Mouse (Mus musculus) layer of hippocampus, postnatal 14 days (tissue): ENCODE measurements around the gene Tyw1. TPM values are rescaled to one million over a fixed set of nuclear protein-coding genes. Genes with fewer than 3 reads are reported as not detected.
"Not testable (repeated sequence)": the region's sequence is repeated elsewhere in the genome, so short reads cannot be mapped to it uniquely, and the experiment has no call there.

Experiments used
- DNase-seq, 2 experiments: peaks; one replicate each; pipeline ENCODE4 v3.0.0; 2021 to 2022; ENCODE audit warnings: low spot score in 2 of 2, mixed read lengths in 1 of 2
- long read RNA-seq, 2 experiments: library from polyadenylated mRNA; stranded (forward); transcript quantifications; one replicate each; pipeline ENCODE4 v2.0.0; 2021
- total RNA-seq, 2 experiments: library from RNA; stranded (reverse); gene quantifications; 2 replicates each; pipeline ENCODE4 v1.2.3; 2021

Tyw1 gene
- 10 to 100 TPM; 17.3 to 18.0 TPM for total RNA-seq
- long read RNA-seq, experiment 1, transcript Tyw1-201 (16 exons, 3,044 nt): major isoform, 14 of 20 reads
- long read RNA-seq, experiment 1, partial matches to known transcripts: 3 of 20 reads
- long read RNA-seq, experiment 1, other reads (novel, unspliced or antisense): 3 of 20 reads
- long read RNA-seq, experiment 2, transcript Tyw1-201 (16 exons, 3,044 nt): major isoform, 15 of 20 reads
- long read RNA-seq, experiment 2, partial matches to known transcripts: 2 of 20 reads
- long read RNA-seq, experiment 2, other reads (novel, unspliced or antisense): 3 of 20 reads

DNA sequence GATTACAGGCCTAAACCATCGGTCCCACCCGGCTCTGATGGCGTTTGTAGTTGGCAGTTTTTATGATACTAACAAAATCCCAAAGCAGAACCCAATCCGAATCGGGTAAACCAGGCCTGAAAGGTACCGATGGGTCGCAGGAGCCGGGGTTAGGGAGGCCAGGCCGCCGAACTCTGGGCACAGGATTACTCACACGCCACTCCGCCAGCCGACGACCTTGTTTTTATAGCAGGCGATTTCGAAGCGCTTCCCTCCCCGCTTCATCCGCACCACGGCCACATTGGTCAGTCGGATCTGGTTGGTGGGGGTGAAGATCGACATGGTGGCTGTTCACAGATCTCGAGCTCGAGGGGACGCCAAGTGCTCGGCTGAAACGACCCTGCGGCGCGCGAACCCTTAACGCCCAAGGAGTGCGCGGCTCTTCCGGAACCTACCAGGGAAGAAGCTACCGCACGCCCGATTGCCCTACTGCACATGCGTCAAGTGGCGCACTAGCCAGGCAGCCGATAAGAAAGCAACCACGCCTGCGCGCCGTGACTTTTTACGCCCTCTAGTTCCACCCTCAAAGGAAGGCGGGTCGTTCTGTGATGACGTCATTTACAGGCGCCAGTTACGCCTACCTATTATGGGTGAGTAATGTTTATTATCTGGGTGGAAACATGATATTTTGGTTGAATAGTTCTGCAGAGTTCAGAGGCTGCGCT, at the start of gene Tyw1, which contains the start of gene Sbds:
Tyw1 (plus strand) TSS at position 603 of the 704 bp plus-strand sequence.
Sbds (minus strand) TSS at position 514 of the 704 bp plus-strand sequence.
- peak; percentile 96 to 99 for DNase-seq

DNA sequence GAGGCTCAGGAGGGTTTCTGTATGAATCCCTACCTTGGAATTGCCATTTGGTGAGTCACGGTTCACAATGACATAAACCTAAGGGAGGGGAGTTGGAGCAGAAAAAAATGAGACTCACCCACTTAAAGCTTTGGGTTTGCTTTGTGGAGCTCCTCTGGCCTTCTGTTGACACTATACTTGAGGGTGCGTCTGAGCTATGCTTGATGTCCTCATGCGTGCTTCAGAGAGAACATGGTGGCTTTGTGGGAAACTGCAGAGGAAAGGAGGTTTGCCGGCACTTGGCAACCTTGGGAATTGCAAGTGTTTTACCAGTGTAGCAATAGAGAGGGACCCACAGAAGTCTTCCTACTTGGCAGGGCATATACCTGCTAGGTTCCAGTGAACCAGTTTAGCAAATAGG, 48.1 kb upstream of the Tyw1 start:
- DNase-seq: no peak

DNA sequence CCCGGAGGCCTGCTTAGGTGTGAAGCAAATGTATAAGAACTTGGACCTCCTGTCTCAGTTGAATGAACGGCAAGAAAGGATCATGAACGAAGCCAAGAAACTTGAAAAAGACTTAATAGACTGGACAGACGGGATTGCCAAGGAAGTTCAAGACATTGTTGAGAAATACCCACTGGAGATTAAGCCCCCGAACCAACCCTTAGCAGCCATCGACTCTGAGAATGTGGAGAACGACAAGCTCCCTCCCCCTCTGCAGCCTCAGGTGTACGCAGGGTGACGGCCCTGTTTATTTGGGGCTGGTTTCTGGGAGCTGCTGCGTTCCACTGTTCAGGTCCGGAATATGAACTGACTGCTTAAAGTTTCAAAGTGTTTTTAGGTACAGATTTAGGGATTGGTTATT, 42.5 kb upstream of the Tyw1 start:
- DNase-seq: no peak

DNA sequence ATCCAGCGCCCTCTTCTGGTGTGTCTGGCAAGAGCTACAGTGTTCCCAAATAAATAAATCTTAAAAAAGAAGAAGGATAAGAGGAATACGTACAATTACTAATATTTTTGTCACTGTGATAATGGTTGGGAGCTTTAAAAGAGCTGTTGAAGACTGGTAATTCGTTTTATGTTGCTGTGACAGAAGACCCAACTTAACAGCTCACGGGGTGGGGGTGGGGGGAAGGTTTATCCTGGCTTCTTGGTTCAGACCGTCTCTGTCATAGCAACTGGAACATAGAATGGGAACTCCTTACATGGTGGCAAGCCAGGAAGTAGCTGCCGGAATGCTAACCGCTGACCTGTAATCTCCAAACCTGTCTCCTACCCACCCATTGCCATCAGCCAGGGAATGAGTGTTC, 38.6 kb upstream of the Tyw1 start, which contains the start of gene Tmem248:
Tmem248 (plus strand) TSS at position 301 of the 400 bp plus-strand sequence.
- DNase-seq: no peak

DNA sequence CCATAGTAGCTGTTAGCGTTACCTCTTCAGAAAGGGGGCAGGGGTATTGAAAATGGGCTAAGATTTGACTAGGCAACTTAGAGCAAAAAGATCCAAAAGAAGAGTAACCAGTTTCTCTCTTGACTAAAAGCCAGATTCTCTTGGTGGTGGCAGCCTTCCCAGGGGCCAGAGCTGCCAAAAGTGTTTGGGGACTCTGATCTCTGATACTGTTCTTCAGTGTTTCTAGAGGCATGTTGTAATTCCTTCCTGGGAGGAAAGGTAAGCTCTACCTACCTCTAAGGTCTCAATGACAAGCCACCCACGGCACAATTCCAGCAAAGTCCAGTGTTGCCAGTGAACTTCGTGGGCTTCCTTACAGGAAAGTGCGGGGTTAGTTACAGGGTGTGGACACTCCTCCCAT, 38.0 kb upstream of the Tyw1 start:
- DNase-seq: no peak

DNA sequence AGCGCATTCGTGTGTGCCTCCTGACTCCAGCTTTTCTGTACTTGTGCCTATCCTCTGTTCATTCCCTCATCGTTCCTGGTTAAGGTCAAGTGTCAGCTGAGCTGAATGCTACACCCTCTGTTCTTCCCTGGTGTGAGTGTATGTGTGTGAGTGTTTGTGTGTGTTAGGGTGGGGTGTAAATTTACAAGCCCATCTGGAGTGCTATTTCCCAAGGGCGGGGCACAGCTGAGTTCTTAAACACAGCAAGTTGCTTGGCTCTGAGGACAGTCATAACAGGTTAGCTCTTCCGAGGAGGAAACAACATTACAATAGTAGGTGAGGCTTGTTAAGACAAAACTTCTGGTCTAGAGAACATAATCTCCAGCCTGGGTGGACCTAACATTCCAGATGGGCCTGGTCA, 37.1 kb upstream of the Tyw1 start:
- DNase-seq: no peak

DNA sequence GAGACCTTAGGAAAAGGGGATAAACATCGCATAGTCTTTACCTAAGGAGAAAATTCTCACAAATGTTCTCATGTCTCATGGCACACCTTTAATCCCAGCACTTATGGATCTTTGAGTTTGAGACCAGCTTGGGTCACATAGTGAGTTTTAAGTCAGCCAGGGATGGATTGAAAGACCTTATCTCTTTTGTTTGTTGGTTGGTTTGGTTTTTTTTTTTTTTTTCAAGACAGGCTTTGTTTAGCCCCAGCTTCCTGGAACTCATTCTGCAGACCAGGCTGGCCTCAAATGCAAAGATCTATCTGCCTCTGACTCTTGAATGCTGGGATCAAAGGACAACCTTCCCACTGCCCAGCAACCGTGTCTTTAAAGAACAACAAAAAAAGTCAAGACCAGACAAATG, 34.1 kb upstream of the Tyw1 start:
- DNase-seq: no peak

DNA sequence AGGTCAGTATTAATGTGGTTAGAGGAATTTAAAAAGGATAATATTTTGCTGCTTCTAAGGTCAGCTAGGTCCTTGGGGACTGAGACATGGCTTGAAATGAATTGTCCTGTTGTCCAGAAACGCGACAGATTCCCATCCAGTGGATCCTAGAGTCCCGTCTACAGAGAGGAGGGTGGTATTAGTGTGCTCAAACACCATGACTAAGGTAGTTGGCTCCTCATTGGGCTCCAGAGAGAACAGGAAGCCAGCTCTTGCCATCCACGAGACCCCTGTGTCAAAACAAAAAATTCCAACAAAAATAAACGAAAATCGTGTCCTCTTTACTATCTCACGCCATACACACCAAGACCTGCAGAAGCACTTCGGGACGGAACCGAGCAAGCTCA, 33.7 kb upstream of the Tyw1 start:
- DNase-seq: no peak

DNA sequence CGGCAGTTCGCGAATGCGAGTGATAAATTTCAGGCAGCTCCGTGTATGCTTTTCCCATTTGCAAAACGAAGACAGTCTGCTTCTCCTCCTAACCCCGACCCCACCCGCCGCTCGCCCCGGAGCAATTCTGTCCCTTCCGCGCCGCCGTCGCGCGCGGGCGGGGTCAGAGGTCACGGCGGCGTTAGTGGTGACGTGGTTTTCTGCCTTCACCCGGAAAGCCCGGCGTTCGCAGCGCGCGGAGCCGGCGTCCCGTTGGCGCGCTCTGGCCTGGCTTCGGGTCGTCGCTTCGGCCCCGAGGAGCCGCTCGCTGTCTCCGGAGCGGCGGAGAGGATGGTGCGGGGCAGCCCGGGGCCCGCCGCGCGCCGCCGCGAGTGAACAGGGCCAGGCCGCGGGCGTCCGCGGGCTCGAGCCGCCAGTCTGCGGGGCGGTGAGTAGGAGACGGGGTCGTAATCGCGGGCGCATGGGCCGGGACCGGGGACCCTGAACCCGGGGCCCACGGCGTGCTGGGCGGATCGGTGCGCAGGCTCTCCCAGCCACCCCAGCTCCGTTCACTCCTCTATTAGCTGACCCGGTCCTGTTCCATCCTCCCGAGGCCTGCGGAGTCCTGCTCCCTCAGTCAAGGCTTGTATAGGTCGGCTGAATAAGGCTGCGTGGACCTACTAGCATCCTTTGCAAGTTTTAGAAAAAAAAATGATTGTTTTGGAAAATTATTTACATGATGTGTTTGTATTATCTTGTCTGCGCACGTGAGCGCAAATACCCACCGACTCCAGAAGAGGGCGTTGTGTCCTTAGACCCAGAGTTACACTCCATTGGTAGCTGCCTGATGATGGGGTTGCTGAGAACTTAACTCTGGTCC, 33.0 kb upstream of the Tyw1 start:
- DNase-seq: peak; percentile 94 to 95

DNA sequence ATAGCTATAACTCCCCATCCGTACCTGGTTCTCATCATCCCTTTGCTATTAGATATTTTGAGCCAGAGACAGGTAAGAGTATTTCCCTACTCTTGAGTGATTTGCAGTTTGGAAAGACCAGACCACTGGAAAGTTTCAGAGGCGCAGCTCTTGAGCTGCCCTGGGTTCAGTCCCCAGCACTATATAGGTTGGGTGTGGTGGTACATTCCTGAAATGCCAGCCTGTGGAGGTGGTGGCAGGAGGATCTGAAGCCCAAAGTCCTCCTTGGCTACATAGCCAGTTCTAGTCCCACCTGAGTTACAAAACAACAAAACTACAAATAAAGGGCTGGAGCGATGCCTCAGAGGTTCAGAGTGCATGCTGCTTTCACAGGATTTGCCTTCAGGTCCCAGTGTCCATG, 28.6 kb upstream of the Tyw1 start:
- DNase-seq: no peak

DNA sequence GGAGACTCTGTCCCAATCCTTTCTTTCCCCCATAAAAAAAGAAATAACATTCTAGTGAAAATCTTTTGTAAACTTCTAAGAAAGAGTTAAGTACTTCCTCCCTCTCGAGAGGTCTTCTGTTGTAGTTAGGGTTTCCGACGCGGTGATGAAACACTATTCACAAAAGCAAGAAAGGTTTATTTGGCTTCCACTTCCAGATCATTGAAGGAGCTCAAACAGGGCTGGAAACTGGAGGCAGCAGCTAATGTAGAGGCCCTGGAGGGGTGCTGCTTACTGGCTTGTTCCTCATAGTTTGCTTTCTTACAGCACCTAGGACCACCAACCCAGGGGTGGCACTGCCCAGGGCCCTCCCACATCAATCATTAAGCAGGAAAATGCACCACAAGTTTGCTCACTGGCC, 27.3 kb upstream of the Tyw1 start:
- DNase-seq: no peak

DNA sequence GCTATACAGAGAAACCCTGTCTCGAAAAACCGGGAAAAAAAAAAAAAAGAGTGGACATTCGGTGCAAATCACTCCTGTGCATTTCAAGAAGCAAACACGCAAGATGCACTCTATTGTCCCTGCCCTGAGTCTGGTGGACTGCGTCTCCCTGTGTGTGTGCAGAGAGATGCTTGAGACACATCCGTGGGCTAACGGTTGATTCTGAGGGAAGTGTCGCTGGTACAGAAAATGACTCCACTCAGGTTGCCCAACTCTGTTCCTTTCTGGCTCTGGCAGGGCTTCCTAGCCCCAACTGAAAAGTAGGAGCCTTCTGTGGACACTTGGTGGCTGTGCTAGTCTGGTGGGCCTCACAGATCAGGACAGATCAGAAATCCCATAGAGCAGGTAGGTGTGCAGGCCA, 19.1 kb upstream of the Tyw1 start:
- no peak for DNase-seq

DNA sequence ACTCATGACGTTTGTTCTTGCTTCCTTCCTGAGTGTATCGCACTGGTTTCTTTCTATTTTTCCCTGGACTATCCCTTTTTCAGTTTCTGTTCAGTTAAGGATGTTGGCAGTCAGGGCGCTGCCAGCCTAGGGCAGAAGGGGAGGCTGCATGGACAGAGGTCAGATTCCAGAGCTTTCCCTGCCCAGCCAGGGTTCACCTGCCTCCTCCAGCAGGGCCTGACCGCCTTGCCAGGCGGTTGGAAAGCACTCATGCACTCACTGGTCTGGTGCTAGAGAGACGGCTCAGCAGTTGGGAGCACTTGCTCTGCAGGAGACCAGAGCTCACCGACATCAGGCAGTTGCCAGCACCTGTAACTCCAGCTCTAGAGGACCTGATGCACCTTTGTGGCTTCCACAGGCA, 16.2 kb upstream of the Tyw1 start:
- no peak for DNase-seq

DNA sequence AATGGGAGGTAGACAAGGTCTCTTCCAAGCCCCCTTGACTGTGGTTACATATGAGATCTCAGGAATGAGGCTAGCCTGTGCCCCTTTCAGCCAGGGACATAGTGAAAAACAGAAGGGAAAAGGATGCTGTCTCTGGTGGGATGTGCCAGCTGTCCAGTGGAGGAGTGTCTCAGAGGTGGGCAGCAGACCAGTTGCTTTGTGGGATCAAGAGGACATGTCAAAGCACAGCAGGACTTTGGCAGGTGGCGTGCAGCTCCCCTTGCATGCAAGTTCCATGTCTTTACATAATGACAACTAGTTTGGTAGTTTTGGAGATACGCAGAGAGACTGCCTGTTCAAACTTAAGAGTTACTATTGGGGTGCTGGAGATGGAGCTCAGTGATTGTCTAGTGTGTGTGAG, 15.6 kb upstream of the Tyw1 start:
- DNase-seq: no peak

DNA sequence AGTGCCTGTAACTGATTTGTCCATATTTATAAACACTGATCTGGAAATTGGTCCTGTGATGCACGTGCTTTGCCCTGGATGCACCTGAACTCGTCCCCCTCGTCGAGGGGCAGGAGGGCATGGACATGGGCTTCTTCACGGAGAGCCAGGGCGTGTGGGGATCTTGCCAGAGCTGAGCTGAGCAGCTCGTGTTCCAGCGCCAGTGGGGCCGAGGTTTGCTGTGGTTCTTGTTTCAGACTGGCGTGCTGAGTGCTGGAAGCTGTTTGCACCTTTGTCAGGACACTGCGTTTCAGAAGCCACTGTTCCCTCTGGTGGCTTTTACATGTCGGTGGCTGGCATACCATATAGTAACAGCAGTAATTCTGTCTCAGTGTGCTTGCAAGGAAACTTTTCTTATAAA, 14.0 kb upstream of the Tyw1 start:
- no peak for DNase-seq

DNA sequence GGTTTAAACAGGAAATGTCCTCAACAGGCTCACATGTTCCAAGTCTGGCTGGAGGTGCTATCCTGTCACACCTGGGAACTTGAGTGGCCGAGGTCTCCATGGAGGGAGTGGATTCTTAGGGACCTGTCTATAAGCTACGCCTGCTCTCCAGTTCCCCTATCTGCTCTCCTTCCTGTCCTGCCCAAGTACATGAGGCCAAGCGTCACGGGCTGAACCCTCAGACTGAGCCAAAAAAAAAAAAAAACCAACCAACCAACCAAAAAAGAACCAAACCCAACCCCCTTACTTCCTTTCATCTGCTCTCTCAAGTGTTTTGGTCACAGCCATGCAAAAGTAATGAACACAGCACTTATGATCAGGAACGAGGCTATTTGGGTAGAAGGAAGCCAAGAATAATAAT, 7.6 kb upstream of the Tyw1 start:
- no peak for DNase-seq

DNA sequence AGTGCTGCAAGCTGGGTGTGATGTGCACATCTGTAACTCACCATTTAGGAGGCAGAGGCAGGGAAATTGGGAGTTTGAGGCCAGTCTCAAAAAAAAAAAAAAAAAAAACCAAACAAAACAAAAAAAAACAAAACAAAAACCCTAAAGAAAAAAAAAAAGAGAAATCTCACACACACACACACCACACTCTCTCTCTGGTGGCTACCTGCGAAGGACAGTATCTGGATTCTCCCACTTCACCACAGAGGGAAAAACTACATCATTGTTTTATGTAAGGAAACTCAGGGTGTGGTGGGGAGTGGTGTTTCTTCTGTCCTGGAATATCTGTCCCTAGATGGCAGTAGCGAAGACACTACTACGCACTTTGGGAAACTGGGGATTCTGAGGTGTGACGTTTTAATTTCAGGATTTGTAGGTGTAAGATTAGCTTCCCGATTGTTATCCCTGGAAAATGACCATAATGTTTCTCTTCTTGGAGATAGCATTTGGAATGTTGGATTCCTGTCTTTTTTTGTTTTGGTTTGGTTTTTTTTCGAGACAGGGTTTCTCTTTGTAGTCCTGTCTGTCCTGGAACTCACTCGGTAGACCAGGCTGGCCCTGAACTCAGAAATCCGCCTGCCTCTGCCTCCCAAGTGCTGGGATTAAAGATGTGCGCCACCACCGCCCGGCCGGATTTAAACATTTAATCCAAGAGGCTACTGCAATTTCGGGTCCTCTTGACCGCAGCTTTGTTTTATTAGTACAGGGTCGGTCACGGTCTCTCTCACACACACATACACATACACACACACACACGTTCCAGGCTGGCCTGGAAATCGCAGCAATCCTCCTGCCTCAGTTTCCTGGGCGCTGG, 1.0 kb upstream of the Tyw1 start:
- DNase-seq: no peak

DNA sequence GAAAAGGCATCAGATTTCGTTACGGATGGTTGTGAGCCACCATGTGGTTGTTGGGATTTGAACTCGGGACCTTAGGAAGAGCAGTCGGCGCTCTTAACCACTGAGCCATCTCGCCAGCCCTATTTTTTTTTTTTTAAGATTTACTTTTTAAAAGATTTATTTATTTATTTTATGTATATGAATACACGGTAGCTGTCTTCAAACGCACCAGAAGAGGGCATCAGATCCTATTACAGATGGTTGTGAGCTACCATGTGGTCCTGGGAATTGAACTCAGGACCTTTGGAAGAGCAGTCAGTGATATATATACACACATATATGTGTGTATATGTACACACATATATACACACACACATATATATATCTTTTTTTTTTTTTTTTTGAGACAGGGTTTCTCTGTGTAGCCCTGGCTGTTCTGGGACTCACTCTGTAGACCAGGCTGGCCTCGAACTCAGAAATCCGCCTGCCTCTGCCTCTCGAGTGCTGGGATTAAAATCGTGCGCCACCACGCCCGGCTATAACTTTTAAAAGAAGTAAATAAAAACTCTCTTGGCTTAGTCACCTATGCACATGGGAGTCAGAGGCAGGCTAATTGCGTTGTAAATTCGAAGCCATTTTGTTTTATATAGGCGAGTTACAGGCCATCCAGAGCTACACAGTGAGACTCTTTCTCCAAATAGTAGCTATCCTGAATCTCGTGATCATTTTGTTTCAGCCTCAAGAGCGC, 543 bp downstream of the Tyw1 start:
- DNase-seq: not testable (repeated sequence)

DNA sequence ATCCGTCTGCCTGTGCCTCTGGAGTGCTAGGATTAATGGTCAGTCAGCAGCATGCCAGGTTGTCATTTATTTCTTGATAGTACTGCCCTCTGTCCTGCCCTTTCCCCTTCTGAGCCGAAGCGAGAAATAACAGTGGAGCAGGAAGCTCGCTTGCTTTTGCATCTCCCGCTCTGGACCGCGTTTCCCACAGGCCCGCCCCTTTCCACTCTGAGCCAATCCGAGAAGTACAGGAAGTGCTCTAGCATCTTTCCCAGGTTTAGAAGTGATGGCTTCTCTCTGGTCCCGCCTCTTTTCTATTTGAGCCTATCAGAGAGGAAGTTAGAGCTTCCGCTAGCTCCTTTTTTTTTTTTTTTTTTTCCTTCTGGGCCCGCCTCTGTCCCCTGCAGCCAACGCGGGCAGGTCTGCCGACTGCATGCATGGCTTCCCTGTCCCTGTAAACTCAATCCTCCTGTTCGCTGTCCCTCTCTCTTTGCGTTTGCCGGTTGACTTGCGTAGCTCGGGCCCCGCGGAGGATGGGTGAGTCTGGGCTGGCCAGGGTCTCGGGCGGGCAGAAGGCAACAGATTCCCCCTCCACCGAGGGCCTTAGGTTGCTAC, 1.4 kb downstream of the Tyw1 start:
- peak; percentile 87 to 96 for DNase-seq

DNA sequence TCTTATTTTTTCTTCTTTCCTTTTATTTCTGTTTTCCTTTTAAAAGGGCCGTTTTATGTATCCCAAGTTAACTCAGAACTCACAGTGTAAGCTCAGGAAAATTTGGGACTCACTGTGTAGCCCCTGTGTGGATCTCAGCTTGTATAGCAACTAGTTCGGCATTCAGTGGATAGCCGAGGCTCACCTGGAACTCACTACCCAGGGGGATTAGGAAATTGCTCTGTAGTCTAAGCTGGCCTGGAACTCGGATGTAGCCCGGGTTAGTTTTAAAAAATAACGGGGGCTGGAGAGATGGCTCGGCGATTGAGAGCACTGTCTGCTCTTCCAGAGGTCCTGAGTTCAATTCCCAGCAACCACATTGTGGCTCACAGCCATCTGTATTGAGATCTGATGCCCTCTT, 1.9 kb downstream of the Tyw1 start:
- no peak for DNase-seq
